Mouse (Mus musculus) thymus, adult 2 months (tissue): ENCODE measurements around the gene Gmpr2. TPM values are rescaled to one million over a fixed set of nuclear protein-coding genes. Genes with fewer than 3 reads are reported as not detected.
A peak's percentile ranks its signal among the peaks of the same experiment; 100 is the strongest.

Experiments used
- DNase-seq: peaks from one replicate; pipeline ENCODE4 v3.0.0; 2021
- H3K27ac ChIP-seq: fragments of 200-500 bp; 2 replicates; pipeline ENCODE4 v1.5.1; 2012; ENCODE audit warnings: low read length, control low read depth; ENCODE audit not compliant: control insufficient read depth, insufficient read depth
- H3K27me3 ChIP-seq: fragments of 200-500 bp; 2 replicates; pipeline ENCODE4 v1.6.1; 2012; ENCODE audit warnings: mild to moderate bottlenecking, low read length, moderate library complexity, mixed read lengths; ENCODE audit not compliant: control insufficient read depth, insufficient read depth
- H3K36me3 ChIP-seq: fragments of 200-500 bp; 2 replicates; pipeline ENCODE4 v1.6.1; 2012; ENCODE audit warnings: mild to moderate bottlenecking, low read length, moderate library complexity; ENCODE audit not compliant: control insufficient read depth, insufficient read depth
- H3K4me1 ChIP-seq: fragments of 200-500 bp; replicated peaks from 2 replicates; pipeline ENCODE4 v1.6.1; 2012; ENCODE audit warnings: low read length; ENCODE audit not compliant: control insufficient read depth, insufficient read depth
- H3K4me3 ChIP-seq: fragments of 200-500 bp; 2 replicates; pipeline ENCODE4 v1.5.1; 2012; ENCODE audit warnings: mild to moderate bottlenecking, low read length, control low read depth, moderate library complexity; ENCODE audit not compliant: control insufficient read depth, insufficient read depth
- CTCF ChIP-seq: fragments of 200-500 bp; IDR thresholded peaks from 2 replicates; pipeline ENCODE4 v1.5.1; 2012; ENCODE audit warnings: mild to moderate bottlenecking, control low read depth, low read length, moderate library complexity, borderline replicate concordance; ENCODE audit not compliant: control insufficient read depth, poor library complexity, insufficient read depth; ENCODE audit errors: extremely low read depth
- POLR2A ChIP-seq: fragments of 200-500 bp; IDR thresholded peaks from 2 replicates; pipeline ENCODE4 v1.6.1; 2012; ENCODE audit warnings: mild to moderate bottlenecking, low read length, control low read depth, moderate library complexity; ENCODE audit not compliant: control insufficient read depth, poor library complexity, insufficient read depth; ENCODE audit errors: extremely low read depth
- WGBS: fragments of 180-500 bp; shearing (Covaris S2); methylation state at CpG from one replicate; pipeline ENCODE4 v1.1.7; 2018; 5-methylcytosine and 5-hydroxymethylcytosine counted together
- polyA plus RNA-seq: library from polyadenylated mRNA; depleted of rRNA; stranded (reverse); fragments of >200 nt; gene quantifications from 2 replicates; pipeline ENCODE4 v1.2.3, GENCODE M21; 2012

Gene Gmpr2
- polyA plus RNA-seq, 1 experiment = 40.9 TPM

GRCm38 (mm10) chr14:55714893-55715292, 43.2 kb downstream of the Gmpr2 start:
- 45% methylated on average over 6 of the region's 6 CpGs for WGBS
- TF ChIP-seq POLR2A (no peak), CTCF (no peak)
- H3K36me3 ChIP-seq = 0 out of 2 replicates have a peak, but pooled peaks cover 3% of the 10 kb centered on the region
- H3K4me3 ChIP-seq = no peak overlapping the region
- DNase-seq = no peak
- H3K4me1 ChIP-seq = 0 out of 2 replicates have a peak, but pooled peaks cover 5% of the 10 kb centered on the region
- H3K27me3 ChIP-seq = no peaks in the 10 kb centered on the region
- no peak overlapping the region for H3K27ac ChIP-seq

GRCm38 (mm10) chr14:55716271-55716670, 44.5 kb downstream of the Gmpr2 start:
- DNase-seq = no peak
- Histone ChIP-seq H3K27ac (no peak overlapping the region), H3K4me3 (no peak overlapping the region), H3K4me1 (0 out of 2 replicates have a peak, but pooled peaks cover 5% of the 10 kb centered on the region), H3K27me3 (no peaks in the 10 kb centered on the region), H3K36me3 (0 out of 2 replicates have a peak, but pooled peaks cover 3% of the 10 kb centered on the region)
- 99% methylated on average over 6 of the region's 6 CpGs for WGBS
- TF ChIP-seq POLR2A = no peak
- no peak for TF ChIP-seq CTCF

DNA sequence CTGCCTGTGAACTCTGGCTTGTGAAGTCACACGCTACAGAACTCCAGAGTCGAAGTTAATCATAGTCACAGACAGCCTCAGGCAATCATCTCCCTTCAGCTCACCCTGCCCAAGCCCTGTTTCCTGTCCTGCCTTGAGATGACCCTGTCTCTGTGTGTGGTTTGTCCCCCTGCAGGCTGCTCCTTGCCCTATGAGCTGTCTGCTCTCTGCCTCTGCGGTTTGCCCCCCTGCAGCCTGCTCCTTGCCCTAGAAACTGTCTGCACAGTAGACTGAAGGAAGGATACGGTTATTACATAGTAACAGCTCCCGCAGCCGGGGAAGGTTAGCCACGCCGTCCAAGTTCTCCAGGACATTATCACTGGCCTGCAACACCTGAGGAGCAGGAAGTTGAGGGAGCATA, 45.1 kb downstream of the Gmpr2 start:
- DNase-seq = no peak
- TF ChIP-seq CTCF (no peak), POLR2A (no peak)
- no peaks in the 10 kb centered on the region for H3K27me3 ChIP-seq
- 94% methylated on average over 8 of the region's 8 CpGs for WGBS
- H3K4me3 ChIP-seq = no peak overlapping the region
- H3K36me3 ChIP-seq = 0 out of 2 replicates have a peak, but pooled peaks cover 3% of the 10 kb centered on the region
- H3K4me1 ChIP-seq = peaks cover 9% of the 10 kb centered on the region; the same call in 1 of the 2 replicates
- H3K27ac ChIP-seq = no peak overlapping the region

- no peaks in the 10 kb centered on the region for H3K27me3 ChIP-seq
- 0 out of 2 replicates have a peak, but pooled peaks cover 3% of the 10 kb centered on the region for H3K36me3 ChIP-seq
- H3K27ac ChIP-seq = no peak overlapping the region
- DNase-seq = no peak
- TF ChIP-seq POLR2A = no peak
- no peak overlapping the region for H3K4me3 ChIP-seq
- 96% methylated on average over 6 of the region's 6 CpGs for WGBS
- peaks cover 14% of the 10 kb centered on the region for H3K4me1 ChIP-seq
These were observed 48.0 kb downstream of the Gmpr2 start for GRCm38 (mm10) chr14:55719737-55720136.

DNA sequence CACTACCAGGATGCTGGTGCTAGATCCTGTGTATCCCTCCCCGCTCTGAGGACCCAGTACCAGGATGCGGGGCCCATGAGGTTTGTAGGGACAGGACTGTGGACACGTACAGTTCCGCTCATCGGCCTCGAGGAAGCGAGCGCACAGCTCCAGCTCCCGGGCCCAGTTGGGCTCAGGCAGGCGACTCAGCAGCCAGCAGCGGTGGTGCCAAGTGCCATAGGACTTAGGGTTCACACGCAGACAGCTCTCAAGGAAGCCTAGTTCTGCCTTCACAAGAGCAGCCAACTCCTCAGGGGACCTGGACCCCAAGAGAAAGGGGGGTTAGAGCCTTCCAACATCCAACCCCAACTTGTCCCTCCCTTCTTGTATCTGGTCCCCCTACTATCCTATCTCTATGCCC, 48.9 kb downstream of the Gmpr2 start:
- WGBS = 97% methylated on average over 12 of the region's 12 CpGs
- no peak overlapping the region for H3K27ac ChIP-seq
- peaks cover 22% of the 10 kb centered on the region for H3K4me1 ChIP-seq
- no peak overlapping the region for H3K4me3 ChIP-seq
- H3K36me3 ChIP-seq = 0 out of 2 replicates have a peak, but pooled peaks cover 3% of the 10 kb centered on the region
- TF ChIP-seq CTCF (no peak), POLR2A (no peak)
- DNase-seq = no peak
- no peaks in the 10 kb centered on the region for H3K27me3 ChIP-seq

DNA sequence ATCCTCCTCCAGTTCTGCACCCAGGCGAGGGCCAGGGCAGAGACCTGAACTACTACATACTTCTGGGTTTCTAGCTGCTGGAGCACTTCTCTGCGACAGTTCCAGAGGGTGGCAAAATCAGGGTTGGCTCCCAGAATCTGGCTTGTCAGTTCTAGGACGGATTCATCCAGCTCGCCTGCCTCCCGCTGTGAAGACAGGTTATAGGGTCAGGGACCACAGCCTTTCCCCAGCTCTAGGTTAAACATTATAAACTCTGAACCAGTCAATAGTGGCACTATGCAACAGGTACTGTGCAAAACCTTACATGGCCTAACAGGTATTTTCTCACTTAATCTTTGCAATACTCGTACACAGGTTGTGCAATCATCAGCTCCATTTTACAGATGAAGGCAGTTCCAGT, 49.3 kb downstream of the Gmpr2 start:
- no peaks in the 10 kb centered on the region for H3K27me3 ChIP-seq
- 98% methylated on average over 6 of the region's 6 CpGs for WGBS

More for the DNA sequence above, 49.3 kb downstream of the Gmpr2 start:
- H3K27ac ChIP-seq = no peak overlapping the region; the same call in 1 of the 2 replicates
- peaks cover 22% of the 10 kb centered on the region for H3K4me1 ChIP-seq
- TF ChIP-seq POLR2A (no peak), CTCF (no peak)
- peak; percentile 7 for DNase-seq
- H3K36me3 ChIP-seq = 0 out of 2 replicates have a peak, but pooled peaks cover 3% of the 10 kb centered on the region
- H3K4me3 ChIP-seq = no peak overlapping the region
